Mouse (Mus musculus) spleen, adult 12 weeks (tissue): Measurements from ENCODE around the gene Rbm19.

Experiments
- DNase-seq: peaks from one replicate; pipeline ENCODE4 v3.0.0; 2022; ENCODE audit warnings: low spot score

Rbm19 gene

DNA sequence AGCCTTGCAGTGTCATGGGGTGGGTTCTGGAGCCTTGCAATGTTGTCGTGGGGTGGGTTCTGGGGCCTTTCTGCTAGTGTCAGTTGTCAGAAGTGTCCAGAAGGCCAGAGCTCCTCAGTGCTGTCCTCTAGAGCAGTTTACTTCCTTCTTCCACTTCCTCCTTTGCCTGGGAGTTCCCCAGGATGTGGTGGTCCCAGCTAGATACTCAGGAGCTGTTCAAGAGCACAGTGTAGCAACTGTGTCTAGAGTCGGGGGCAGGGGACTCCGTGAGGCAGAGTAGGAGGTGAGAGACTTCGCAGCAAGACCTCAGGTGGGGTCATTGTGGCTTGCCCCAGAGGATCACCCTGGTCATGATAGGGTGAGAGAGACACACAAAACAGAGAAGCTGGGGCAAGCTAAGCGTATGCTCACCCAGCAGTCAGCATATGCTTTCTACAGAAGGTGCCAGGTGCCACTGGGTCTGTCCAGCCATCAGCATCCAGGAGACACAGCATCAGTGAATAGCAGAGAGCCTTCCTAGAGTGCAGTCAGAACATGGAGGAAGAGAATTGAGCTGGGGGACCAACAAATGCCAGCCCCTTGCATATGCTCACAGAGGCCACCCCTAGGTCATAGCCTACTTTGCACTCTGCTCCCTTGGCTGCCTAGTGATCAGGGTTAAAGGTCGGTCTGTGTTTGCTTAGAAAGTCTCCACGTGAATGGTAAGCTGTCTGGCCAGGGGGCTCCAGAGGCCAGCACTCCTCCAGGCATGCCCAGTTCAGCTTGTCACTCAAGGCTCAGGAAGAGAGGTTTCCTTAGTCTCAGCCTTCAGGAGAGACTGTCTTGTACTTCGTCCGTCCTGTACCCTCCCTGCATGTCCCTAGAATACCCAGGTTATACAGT is 49.0 kb downstream of the Rbm19 start:
- DNase-seq: no peak

- DNase-seq: no peak
These were observed 51.6 kb downstream of the Rbm19 start for GRCm38 (mm10) chr5:120167787-120168325.

DNA sequence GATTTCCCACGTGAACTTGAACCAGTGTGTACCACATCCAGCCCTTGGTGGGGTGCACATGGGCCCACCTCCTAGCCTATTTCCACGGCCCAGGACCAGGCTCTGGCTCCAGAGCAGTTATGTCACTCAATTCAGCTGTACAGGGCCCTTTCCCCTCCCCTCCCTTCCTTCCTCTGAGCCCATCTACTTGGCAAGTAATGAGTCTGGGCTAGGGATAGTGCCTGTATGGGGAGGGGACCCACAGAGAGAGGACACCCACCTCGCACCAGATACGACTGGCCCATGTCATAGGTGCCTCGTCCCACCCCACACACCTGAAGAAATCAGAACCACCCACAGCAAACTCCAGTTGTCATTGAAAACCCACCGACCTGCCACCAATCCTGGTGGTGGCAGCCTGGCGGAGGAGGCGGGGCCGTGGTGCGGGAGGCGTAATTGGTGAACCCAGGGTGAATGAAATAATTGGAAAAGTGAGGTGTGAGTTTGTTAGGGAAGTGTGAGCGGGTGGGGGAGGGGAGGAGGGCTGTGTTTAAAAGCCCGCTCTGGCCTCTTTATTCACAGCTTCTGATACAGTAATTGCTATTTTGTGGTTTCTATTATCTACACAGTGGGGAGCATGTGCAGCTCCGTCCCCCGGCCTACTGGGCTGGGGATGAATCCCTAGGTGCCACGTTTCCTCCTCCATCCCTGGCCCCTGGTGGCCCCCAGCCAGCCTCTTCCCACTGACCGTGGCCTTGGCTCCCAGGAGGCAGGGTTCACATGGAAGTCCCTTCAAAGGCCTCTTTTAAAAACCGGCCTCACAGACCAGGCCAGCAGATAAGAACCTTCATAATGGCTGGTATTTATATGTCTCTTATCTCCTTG is 55.8 kb downstream of the Rbm19 start:
- DNase-seq: no peak

DNA sequence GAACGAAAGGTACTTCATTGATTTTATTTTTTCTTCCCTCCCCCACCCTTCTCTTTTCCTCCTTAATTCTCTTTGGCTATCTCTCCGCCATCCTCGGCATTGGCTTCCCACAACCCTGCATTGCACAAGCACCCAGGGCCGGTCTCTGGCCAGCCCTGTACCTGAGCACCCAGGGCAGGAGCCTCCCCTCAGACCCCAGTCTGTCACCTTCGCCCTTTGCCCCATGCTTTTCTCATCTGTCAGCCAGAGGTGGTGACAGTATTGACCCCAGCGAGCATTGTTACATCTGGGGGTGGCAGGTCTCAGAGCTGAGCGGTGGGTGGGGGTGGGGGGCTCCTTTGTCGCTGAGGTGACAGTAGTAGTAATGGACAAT is 56.5 kb downstream of the Rbm19 start:
- no peak for DNase-seq

DNA sequence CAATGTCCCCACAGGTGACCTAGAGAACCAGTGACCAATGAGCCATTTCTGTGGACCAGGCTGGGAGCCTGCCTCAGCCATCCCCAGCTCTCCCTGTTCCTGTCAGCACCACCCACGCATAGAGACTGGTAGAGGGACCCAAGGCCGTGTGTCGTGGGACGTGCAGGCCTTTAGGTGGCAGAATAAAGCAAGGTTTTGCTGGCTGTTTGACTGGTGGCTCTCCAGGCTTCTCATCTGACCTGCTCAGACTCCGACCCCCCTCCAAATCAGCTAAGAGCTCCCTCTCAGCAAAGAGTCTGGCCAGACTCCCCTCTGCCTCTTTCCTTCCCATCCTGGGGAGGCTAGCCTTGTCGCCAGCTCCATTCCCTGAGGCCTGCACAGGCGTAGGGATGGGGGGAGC is 58.1 kb downstream of the Rbm19 start:
- no peak for DNase-seq

- DNase-seq: no peak
These were observed 59.0 kb downstream of the Rbm19 start for GRCm38 (mm10) chr5:120175217-120175616.

DNA sequence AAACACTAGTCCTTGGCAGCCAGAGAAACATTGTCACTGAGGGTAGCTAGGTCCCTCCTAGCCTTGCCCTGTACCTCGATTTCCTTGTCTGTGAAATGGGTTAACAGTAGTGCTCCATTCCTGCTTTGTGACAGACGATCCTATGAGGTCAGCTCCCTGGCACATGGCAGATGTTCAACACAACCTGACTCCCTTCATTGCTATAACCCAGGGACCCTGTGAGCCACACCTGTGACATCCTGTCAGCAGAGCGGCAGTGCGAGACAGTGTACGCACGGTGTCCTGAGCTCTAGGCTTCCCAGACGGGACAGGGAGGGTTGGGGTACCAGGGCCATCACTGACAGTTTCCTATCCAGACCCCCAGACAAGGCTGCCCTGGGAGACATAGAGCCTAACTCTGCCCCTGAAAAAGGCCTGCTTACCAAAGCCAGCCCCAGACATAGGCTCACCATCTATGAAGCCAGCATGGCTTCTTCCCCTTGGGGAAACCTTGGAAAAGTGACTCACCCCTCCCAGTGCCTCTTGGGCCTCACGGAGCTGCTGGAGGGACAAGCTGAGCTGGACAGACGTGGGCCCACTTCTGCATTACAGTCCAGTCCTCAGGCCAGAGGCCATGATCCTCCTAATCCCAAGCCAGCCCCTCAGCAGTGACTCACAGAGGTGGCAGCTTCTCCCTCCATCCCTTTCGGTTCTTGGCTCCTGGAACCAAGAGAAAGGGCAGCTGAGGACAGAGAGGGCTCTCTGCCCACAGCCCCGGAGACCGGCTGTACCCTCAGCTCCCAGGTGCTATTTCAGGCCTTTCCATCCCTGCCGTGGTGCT is 60.2 kb downstream of the Rbm19 start:
- DNase-seq: no peak

- no peak for DNase-seq
These were observed 60.7 kb downstream of the Rbm19 start for GRCm38 (mm10) chr5:120177066-120177340.

- no peak for DNase-seq
These were observed 63.8 kb downstream of the Rbm19 start for GRCm38 (mm10) chr5:120180102-120180501.

DNA sequence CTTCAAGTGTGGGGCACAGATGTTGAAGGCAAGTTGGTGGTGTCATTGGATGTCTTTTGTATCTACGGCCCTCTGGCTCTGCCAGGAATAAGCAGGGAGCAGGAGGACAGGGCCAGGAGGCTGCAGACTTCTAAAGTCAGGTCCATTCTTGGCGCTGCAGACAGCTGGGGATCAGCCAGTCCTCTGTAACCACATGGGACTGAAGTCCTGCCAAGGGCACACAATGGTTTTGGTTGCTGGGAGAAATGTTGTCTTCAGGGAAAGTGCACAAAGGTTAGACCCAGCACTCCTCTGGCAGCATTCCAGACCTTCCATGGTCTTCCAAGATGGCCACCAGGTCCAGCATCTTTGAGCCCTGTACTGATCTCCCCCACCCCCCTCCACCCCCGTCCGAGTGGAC is 65.1 kb downstream of the Rbm19 start:
- no peak for DNase-seq

DNA sequence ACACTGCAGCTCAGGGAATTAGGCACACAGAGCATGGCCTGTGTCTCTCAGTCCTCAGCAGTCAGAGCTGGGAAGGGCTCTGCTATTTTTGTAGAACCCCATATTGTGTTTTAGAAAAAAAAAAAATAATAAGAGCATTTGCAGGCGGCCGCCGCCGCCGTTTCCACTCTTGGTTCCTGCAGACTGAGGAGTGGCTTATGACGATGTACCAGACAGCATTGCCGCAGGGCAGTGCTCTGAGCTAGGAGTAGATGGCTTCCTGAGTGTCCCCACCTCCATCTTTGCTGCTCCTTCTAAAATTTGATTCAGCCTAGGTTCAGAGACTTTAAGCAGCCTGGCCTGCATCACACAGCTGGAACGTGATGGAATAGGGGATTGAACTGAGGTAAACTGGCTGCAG is 67.1 kb downstream of the Rbm19 start:
- no peak for DNase-seq

DNA sequence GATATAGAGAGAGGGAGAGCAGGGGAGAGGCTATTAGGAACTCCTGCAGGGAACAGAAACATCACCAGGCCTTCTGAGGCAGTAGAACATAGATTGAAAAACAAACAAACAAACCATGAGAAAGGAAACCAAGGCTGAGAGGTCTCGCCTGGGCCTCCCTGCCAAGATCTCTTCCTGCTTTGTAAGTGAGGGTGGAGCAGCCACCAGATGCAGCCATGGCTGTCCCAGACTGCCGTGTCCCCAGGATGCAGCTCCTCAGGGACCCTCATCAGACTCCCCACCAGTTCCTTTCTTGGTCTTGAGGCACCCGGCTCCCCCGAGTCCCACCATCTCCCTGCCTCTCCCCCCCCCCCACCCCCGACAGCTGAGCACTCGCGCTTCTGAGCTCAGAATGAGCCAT is 67.5 kb downstream of the Rbm19 start:
- no peak for DNase-seq

DNA sequence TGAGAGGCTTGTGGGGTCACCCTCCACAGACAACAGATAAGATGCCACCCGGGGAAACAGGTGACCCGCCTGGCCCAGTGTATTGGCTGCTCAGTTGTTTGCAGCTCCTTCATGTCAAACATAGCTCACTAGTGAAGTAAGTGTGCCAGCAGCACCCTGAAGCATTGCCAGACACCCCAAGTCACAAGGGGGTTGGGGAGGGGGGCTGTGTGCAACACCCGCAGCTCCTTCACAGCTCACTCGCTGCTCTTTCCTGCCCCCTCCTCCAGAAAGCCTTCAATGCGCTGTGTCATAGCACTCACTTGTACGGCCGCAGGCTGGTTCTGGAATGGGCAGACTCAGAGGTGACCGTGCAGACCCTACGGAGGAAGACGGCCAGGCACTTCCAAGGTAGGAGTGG is 69.7 kb downstream of the Rbm19 start:
- no peak for DNase-seq

GRCm38 (mm10) chr5:120188541-120188940 is 72.3 kb downstream of the Rbm19 start:
- no peak for DNase-seq

DNA sequence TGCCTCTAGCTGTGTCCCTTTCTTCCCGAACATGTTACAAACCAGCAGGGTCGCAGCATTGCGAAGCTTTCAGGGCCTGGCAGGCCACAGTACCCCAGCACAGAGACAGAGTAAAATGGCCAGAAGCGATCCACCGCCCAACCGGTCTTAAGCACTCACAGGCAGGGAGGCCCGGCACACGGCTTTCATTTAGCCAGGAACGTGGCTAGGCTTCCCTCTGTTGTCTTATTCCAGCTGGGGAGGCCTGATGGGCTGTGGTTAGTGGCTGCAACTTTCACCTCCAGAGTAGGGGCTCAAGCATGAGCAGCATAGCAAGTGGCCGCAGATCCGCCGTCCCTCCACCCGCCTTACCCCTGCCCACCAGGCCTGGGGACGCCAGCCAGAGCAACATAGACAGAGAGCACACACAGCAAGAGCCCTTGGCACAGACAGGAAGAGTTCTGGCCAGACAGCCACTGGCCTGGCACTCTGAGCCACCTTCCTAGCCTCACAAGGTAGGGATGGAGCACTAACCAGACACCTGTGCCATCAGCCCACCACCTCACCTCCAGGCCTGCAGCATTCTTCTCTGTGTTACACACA is 73.8 kb downstream of the Rbm19 start:
- DNase-seq: no peak

GRCm38 (mm10) chr5:120191620-120192019 is 75.4 kb downstream of the Rbm19 start:
- DNase-seq: no peak

- no peak for DNase-seq
These were observed 78.2 kb downstream of the Rbm19 start for GRCm38 (mm10) chr5:120194309-120194941.

- no peak for DNase-seq
These were observed 78.7 kb downstream of the Rbm19 start for GRCm38 (mm10) chr5:120194948-120195347.

DNA sequence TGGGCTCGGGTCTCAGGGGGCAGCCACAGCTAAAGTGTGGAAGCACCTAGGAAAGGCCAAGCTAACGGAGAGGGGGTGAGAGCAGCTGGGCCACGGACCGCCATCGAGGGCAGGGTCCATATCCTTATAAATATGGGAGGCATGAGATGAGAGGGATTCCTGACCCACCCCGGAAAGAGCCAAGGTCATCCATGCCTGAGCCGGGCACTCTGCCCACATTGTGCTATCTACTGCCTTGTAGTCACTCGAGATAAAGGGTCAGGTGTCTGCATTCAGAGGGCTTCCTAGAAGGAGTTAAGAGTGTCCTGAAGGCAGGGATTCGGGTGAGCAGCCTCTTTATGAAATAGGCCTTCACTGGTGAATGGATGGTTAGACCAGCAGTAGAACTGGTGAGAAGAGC is 80.6 kb downstream of the Rbm19 start:
- DNase-seq: no peak

DNA sequence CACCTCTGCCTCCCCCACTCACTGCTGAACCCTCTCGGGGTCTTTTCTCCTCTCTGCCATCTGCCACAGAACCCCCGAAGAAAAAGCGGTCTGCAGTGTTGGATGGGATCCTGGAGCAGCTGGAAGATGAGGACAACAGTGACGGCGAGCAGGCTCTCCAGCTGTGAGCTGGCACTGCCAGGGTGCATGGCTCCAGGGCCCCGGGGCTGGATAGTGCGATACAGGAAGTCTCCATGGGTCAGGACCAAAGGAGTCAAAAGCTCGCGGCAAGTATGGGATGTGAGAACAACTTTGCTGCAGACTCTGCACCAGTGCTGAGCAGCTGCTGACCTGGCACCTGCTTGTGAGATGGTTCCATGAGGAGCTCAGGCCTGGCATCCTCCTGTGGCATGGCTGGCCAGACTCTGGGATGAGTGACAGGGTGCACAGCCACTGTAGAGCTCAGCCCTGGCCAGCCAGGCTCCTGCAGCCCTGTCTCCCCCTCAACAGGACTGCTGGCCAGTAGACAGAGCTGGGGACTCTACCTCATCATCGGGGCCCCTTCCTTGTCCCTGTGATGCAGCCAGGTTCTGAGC is 81.6 kb downstream of the Rbm19 start:
- DNase-seq: no peak

DNA sequence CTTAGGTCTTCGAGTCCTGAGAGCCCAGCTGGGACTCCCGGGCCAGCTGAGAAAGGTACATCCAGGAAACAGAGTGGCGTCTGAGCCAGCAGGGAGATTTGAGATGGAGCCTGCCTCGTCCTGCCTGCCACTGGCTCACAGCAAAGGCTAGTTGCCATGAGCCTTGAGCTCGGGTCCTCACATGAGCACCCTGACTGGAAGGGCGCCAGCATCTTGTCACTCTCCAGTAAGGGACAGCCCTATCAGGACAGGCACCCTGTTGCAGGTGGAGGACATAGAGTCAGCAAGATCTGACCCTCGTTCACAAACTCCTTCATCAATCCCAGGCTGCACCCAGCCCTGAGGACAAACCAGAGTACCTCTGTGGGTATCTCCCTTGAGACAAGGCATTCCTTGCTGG is 83.6 kb downstream of the Rbm19 start:
- no peak for DNase-seq
